Mouse (Mus musculus) spleen, adult 2 months (tissue): Measurements from ENCODE around the gene Pdik1l.

Experiments used
- CTCF ChIP-seq: fragments of 200-500 bp; IDR thresholded peaks from 2 replicates; pipeline ENCODE4 v1.5.1; 2011; ENCODE audit warnings: mild to moderate bottlenecking, inconsistent platforms; ENCODE audit not compliant: insufficient read depth, insufficient read length, insufficient replicate concordance; ENCODE audit errors: extremely low read depth
- POLR2A ChIP-seq: fragments of 200-500 bp; IDR thresholded peaks from 2 replicates; pipeline ENCODE4 v1.6.1; 2011; ENCODE audit warnings: low read depth, low read length, inconsistent platforms

GRCm38 (mm10) chr4:134298626-134299497, 11.2 kb upstream of the Pdik1l start:
- TF ChIP-seq CTCF (no peak), POLR2A (no peak)
